In the genomic region with DNA sequence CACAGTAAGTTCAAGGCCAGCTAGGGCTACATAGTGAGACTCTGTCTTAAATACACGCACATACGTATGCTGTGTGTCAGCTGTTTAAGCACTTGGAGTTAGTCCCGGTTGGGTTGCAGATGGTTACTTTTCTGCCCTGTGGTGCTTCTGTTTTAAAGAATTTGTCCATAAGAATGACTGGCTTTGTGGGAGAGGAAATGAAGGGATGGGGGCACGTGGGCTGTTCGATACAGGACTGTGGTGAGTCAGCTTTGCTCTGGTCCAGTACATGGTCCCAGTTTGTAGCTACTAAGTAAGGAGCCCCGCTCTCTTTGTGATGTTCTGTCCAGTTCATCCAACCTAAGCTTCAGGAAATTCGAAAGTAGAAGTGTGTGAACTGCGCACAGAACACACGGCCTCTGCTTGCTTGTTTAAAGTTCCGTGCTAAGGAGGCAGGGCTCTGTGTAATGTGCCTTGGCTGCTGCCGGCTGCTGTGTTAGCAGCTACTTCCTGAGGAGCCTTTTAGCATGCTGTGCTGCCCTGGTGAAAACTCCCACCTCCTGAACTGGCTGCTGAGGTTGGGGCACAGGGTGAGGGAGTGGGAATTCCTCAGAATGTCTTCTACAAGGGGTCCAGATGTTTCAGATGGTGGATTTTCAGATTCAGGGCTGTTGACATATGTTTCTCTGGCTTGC, we compare ENCODE assay signal across 10 mouse cellular contexts. TPM values are rescaled to one million over a fixed set of nuclear protein-coding genes. Genes with fewer than 3 reads are reported as not detected.
DNase-seq lines count a peak whose midpoint lies in the region; ATAC-seq and TF ChIP-seq lines count a peak whose summit lies in the region.
"Had no signal": no experiment of that assay in that cellular context is flagged by ENCODE, and none has a peak within 500 bp of the region (broad histone marks: within the 10 kb centered on the region; RNA-seq: fewer than 3 reads in every experiment).

No protein-coding gene starts in this region.

- DNase-seq in heart, adult 18-20 months = no peak
- DNase-seq in ES-E14 (ENCODE audit: low read depth, low spot score) (no peak), adipocyte (ENCODE audit: low spot score) (no peak)
- peak; percentile 59 for DNase-seq in kidney, postnatal 0 days (ENCODE audit: low spot score)
- DNase-seq in right cerebral cortex, postnatal 10 days (ENCODE audit: low spot score in 2 of 2) = no peak
- no peak for DNase-seq in adrenal gland, postnatal 25 days

- no peaks in the 10 kb centered on the region for H3K36me3 ChIP-seq in heart, embryonic 14.5 days (ENCODE audit: control insufficient read depth, insufficient read depth, low read length)
- peaks cover 12% of the 10 kb centered on the region; the same call in 1 of the 2 replicates for H3K36me3 ChIP-seq in ES-E14 (ENCODE audit: control insufficient read depth, insufficient read depth, low read length, poor library complexity, severe bottlenecking)
- H3K36me3 ChIP-seq in kidney, postnatal 0 days (ENCODE audit: insufficient read depth, low read length) = no peaks in the 10 kb centered on the region
- no peaks in the 10 kb centered on the region for H3K36me3 ChIP-seq in neural tube, embryonic 13.5 days

- 0 out of 2 replicates have a peak, but pooled peaks have one; percentile 43 for ATAC-seq in heart, embryonic 14.5 days (ENCODE audit: insufficient number of reproducible peaks, insufficient read depth, low FRiP score, low read depth)
- ATAC-seq in kidney, postnatal 0 days (replicated peaks; ENCODE audit: low FRiP score, low read depth) = no peak
- no peak for ATAC-seq in neural tube, embryonic 13.5 days (ENCODE audit: low read depth)
- ATAC-seq: Patski had no signal

- WGBS in heart, embryonic 14.5 days = 38% methylated on average over 11 of the region's 11 CpGs
- WGBS in kidney, postnatal 0 days = 35% methylated on average over 11 of the region's 11 CpGs
- WGBS in neural tube, embryonic 13.5 days = 44% methylated on average over 11 of the region's 11 CpGs

- H3K27me3 ChIP-seq in heart, embryonic 14.5 days (ENCODE audit: control insufficient read depth, insufficient read depth, low read length) = no peaks in the 10 kb centered on the region
- H3K27me3 ChIP-seq in kidney, postnatal 0 days (ENCODE audit: insufficient read depth, low read length) = no peaks in the 10 kb centered on the region
- H3K27me3 ChIP-seq in neural tube, embryonic 13.5 days = no peaks in the 10 kb centered on the region
- H3K27me3 ChIP-seq: Patski had no signal

- 0 out of 2 replicates have a peak overlapping the region, but pooled peaks have one; percentile 23 for H3K4me2 ChIP-seq in heart, embryonic 14.5 days (ENCODE audit: low read length)
- H3K4me2 ChIP-seq in kidney, postnatal 0 days (ENCODE audit: low read length) = peak overlapping the region; percentile 30; the same call in 1 of the 2 replicates
- 0 out of 2 replicates have a peak overlapping the region, but pooled peaks have one; percentile 13 for H3K4me2 ChIP-seq in neural tube, embryonic 13.5 days

- H3K4me1 ChIP-seq in heart, embryonic 14.5 days (ENCODE audit: control insufficient read depth in 2 of 2, insufficient read depth in 2 of 2, low read length in 2 of 2) = peaks cover 17 to 56% of the 10 kb centered on the region in 2 experiments
- H3K4me1 ChIP-seq in ES-E14 (ENCODE audit: control insufficient read depth in 2 of 2, insufficient read depth in 2 of 2, low read length in 2 of 2, poor library complexity in 1 of 2) = peaks cover 5 to 36% of the 10 kb centered on the region in 2 experiments
- peaks cover 47% of the 10 kb centered on the region for H3K4me1 ChIP-seq in kidney, postnatal 0 days (replicated peaks; ENCODE audit: insufficient read depth, low read length)
- peaks cover 69% of the 10 kb centered on the region for H3K4me1 ChIP-seq in neural tube, embryonic 13.5 days (replicated peaks)

- TF ChIP-seq CTCF in kidney, postnatal 0 days (IDR thresholded peaks at IDR 0.05; ENCODE audit: low read depth) = no peak

- H3K9me3 ChIP-seq in heart, embryonic 14.5 days (ENCODE audit: control insufficient read depth, low read length) = no peaks in the 10 kb centered on the region
- H3K9me3 ChIP-seq in ES-E14 (ENCODE audit: control insufficient read depth, insufficient read depth, low read depth, low read length) = no peaks in the 10 kb centered on the region
- H3K9me3 ChIP-seq in kidney, postnatal 0 days (replicated peaks; ENCODE audit: low read length) = no peaks in the 10 kb centered on the region
- no peaks in the 10 kb centered on the region for H3K9me3 ChIP-seq in neural tube, embryonic 13.5 days

- no peak overlapping the region for H3K4me3 ChIP-seq in heart, embryonic 14.5 days (ENCODE audit: control insufficient read depth in 1 of 2, insufficient read depth in 1 of 2, low read depth in 1 of 2, low read length in 2 of 2)
- peak overlapping the region in 1 of 2 experiments; percentile 8; a peak in 2 of 4 replicates for H3K4me3 ChIP-seq in ES-E14 (ENCODE audit: insufficient read depth in 1 of 2, low read depth in 1 of 2, low read length in 2 of 2, poor library complexity in 1 of 2, severe bottlenecking in 1 of 2)
- no peak overlapping the region for H3K4me3 ChIP-seq in kidney, postnatal 0 days (replicated peaks; ENCODE audit: low read depth, low read length)
- H3K4me3 ChIP-seq in neural tube, embryonic 13.5 days = no peak overlapping the region
- H3K4me3 ChIP-seq: erythroblast, embryonic 14.5 days had no signal

- no peak overlapping the region for H3K27ac ChIP-seq in heart, embryonic 14.5 days (replicated peaks in 1 of 2; ENCODE audit: control insufficient read depth in 1 of 2, insufficient read depth in 1 of 2, low read depth in 2 of 2, low read length in 2 of 2)
- peak overlapping the region; percentile 38; the same call in 1 of the 2 replicates for H3K27ac ChIP-seq in ES-E14 (ENCODE audit: insufficient read depth, low read depth, low read length, poor library complexity, severe bottlenecking)
- no peak overlapping the region for H3K27ac ChIP-seq in kidney, postnatal 0 days
- 0 out of 2 replicates have a peak overlapping the region, but pooled peaks have one; percentile 25 for H3K27ac ChIP-seq in neural tube, embryonic 13.5 days (replicated peaks)

- H3K9ac ChIP-seq in heart, embryonic 14.5 days (ENCODE audit: low read length) = no peak overlapping the region
- H3K9ac ChIP-seq in ES-E14 (ENCODE audit: insufficient read depth, low read depth, low read length, poor library complexity, severe bottlenecking) = no peak overlapping the region; the same call in 1 of the 2 replicates
- H3K9ac ChIP-seq in kidney, postnatal 0 days (ENCODE audit: low read depth, low read length) = 0 out of 2 replicates have a peak overlapping the region, but pooled peaks have one; percentile 18
- H3K9ac ChIP-seq in neural tube, embryonic 13.5 days = no peak overlapping the region

- in situ Hi-C loops in ES-E14 (cut with MboI; ENCODE audit: low sequenced_read_pairs in 2 of 2, unreplicated experiment in 2 of 2) = no loop called here

TF ChIP-seq in ES-E14, 5 proteins besides CTCF, POLR2A, EP300 and RAD21:
- TF ChIP-seq HCFC1 (IDR thresholded peaks at IDR 0.05; ENCODE audit: borderline replicate concordance, insufficient read depth, low read length) = no peak
- TF ChIP-seq MAFK (IDR thresholded peaks at IDR 0.05; ENCODE audit: insufficient read depth, low read depth, low read length) = no peak
- no peak for TF ChIP-seq ZNF384 (IDR thresholded peaks at IDR 0.05; ENCODE audit: low read depth, low read length)
- TF ChIP-seq ZC3H11A (IDR thresholded peaks at IDR 0.05; ENCODE audit: borderline replicate concordance, low read depth, low read length) = no peak
- TF ChIP-seq CHD2 (IDR thresholded peaks at IDR 0.05; ENCODE audit: low read depth, low read length) = no peak

RNA-seq across cellular contexts. Expression of gene Med13l, which starts 31.5 kb away (rescaled TPM):
- polyA plus RNA-seq in heart, embryonic 14.5 days (2014; fragmentation: Nextera tagmentation; extraction: Ambion mirVana) = 9.0 and 9.3 TPM in 2 replicates
- total RNA-seq in heart, adult 18-20 months (2021) = 10 to 100 TPM; 27.4 to 31.0 TPM
- 52.4 and 61.6 TPM in 2 replicates for total RNA-seq in ES-E14 (2012; rRNA removed)
- 7.0 and 7.8 TPM in 2 replicates for polyA plus RNA-seq in kidney, postnatal 0 days (2015; fragmentation: Nextera tagmentation; extraction: Ambion mirVana)
- 12.9 and 15.2 TPM in 2 replicates for polyA plus RNA-seq in neural tube, embryonic 13.5 days (2015; fragmentation: Nextera tagmentation; extraction: Ambion mirVana)
- 33.9 and 40.3 TPM in 2 replicates for total RNA-seq in adrenal gland, postnatal 25 days (2021)

Comparison
In these comparisons a context has a peak if more than half of its experiments do, and no peak if none do; other contexts are left out.
1. H3K27ac ChIP-seq: peak in ES-E14 (single experiment) and neural tube, embryonic 13.5 days (single experiment); none in heart, embryonic 14.5 days (0 of 2) and kidney, postnatal 0 days (single experiment).
2. Peak in every context shown above with its lines, with median percentiles within 50 percentile points of each other: H3K4me2 ChIP-seq.